Mouse (Mus musculus) cerebellum, postnatal 36 days (tissue): ENCODE results near the gene Ophn1.
A peak's percentile ranks its signal among the peaks of the same experiment; 100 is the strongest.

ENCODE experiments used
- DNase-seq, 2 experiments: peaks; one replicate each; pipeline ENCODE4 v3.0.0; 2021 to 2022; ENCODE audit warnings: mixed read lengths in 2 of 2

The Ophn1 gene

DNA sequence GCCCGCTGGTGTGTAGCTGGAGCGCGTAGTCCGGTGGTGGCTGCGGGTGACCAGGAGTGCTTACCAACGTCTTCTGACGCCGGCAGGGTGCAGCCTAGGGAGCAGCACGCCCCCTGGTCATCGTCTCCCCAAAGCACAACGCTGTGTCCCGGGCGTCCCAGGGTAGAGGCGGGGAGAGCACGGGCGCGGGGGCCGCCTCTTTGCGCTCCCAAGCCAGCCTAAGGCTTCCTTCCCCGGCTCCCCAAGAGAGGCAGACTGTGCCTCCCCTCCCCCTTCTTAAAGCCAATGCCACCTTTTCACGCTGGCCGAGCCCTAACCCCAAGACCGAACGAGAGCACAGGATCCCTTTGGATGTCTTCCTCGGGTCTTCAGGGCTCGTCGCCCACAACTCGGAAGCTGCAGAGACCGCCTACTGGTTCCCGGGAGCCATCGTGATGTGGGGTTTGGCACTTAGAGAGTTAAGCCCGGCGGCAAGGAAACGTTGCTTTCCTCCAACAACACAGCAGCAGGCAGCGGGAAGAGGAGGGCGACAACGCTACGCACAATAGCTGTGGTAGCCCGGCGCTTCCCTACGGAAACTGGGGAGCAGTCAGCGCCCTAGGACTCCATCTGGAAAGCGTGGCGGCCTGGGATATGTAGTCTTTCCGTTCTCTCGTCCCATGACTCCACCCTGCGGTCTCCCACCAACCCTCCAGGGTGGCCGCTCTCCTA, at the start of gene Ophn1:
TSS of gene Ophn1 (minus strand) at position 620 of the 711 bp plus-strand sequence.
- DNase-seq: peak; percentile 69

DNA sequence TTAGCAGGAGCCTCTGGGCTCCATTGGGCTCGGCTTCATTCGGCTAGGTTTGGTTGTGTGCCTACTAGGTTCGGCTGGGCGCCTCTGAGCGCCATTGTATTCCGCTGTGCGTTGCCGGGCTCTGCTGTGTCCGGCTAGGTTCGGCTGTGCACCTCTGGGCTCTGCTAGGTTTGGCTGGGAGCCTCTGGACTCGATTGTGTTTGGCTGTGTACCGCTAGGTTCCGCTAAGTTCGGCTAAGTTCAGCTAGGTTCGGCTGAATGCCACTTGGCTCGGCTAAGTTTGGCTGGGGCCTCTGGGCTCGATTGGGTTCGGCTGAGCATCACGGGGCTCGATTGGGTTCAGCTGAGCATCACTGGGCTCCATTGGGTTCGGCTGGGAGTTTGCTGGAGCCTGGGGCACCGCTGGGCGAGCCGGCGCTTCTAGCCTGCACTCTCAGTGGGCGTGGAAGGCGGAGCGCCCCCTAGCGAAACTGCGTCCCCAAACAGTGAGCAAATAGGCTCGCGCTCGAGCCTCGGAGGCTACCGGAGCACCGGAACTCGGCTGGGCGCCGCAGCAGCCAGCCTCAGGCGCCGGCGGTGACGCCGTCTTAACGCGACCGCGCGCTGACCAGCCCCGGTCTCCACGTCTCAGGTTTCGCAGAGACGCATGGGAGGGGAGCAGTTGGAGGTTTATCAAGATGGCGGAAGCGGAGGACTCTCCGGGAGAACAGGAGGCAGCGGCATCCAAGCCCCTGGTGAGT, 46.9 kb upstream of the Ophn1 start:
- DNase-seq: peak; percentile 93 to 94

DNA sequence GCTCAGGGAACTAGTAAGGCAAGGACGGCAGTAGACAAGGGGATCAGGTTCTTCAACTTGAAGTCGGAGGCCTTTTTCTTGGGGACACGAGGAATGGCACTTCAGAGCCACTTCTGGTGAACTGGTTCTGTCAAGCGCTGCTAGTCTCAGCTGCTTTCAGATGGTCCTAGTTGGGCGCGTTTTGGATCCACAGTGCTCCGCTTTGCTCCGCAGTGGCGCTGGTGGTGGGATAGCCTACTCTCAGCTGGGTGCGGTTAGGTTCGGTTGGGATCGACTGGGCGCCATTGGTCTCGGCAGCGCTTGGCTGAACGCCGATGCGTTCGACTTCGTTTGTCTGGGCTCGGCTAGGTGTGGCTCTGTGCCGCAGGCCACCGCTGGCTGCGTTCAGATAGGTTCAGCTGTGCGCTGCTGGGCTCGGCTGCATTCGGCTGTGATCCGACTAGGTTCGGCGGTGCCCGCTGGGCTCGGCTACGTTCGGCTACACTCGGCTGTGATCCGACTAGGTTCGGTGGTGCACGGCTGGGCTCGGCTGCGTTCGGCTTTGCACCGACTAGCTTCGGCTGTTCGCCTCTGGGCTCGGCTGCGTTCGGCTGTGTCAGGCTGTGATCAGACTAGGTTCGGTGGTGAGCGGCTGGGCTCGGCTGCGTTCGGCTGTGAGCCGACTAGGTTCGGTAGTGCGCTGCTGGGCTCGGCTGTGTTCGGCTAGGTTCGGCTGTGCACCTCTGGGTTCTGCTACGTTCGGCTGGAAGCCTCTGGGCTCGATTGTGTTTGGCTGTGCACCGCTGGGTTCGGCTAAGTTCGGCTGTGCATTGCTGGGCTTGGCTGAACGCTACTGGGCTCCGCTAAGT, 46.1 kb upstream of the Ophn1 start:
- peak; percentile 95 to 98 for DNase-seq

DNA sequence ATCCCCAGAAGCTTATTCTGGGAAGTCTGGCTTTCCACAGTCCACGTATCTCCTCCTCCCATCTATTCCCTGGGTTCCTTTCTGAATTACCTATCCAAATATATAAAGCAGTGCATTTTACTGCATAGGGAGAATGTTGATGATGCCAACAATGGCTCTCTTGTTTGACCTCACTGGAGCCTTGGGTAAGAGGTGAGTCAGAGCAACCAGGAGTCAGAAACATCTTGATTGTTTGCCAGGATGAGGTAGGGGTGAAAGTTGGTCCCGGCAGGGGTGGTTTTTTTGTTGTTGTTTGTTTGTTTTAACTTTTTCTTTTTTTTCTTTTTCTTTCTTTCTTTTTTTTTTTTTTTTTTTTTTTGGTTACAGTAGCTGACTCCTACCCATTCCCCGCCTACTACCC, 45.3 kb upstream of the Ophn1 start, which contains the start of gene Yipf6:
TSS of gene Yipf6 (plus strand) at position 216 of the 400 bp plus-strand sequence.
- DNase-seq: no peak

DNA sequence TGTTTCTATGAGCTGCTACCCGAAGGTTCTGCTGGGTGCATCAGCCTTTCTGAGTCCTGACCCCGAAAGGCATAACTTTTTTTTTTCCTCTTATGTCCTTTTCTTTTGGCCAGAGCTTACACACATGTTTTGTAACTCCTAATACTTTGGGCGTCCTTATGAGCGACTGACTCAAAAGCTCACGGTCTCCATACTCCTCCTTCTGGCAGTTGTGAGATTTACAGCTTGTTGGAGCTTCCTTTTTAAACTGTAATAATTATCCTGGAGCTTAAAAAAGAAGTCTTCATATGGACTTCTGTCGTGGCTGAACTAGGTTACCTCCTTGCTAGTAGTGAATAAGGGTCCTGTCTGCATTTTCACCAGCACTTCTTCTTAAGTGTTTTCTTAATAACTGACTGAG, 28.6 kb upstream of the Ophn1 start:
- peak; percentile 2 to 20 for DNase-seq

DNA sequence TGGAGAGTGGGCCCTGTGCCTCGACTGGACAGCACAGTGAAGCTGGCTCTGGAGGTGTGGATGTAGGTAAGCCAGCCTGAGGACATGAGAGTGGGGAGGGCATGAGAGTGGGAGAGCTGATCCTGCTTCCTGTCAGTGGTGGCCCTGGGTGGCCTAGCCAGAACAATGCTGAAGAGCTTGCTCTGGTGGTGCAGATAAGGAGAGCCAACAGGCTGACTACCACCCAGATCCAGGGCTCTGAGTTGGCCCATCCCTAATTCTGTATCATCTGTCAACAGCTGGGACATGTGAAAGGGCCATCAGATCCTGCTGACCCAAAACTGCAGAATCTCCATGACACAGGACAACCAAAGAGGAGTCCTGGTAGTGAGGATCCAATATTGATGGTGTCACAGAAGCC, 18.1 kb upstream of the Ophn1 start:
- no peak for DNase-seq

DNA sequence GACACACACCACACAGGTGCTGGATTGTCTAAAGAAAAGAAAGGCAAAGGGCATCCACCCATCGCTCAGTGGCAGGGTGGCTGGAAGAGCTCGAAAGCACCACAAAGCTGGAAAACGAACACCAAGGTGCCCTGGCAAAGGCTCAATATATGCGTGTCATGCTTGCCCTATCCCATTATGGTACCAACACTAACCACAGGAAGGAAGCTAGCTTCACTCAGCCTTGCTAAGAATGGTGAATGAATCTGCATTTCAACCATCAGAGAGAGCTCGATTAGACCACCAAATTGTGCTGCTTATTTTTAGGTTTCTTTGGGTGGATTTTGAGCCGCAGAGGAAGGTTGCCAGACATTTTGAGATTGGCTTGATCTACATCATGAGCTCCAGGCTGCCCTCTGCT, 13.4 kb upstream of the Ophn1 start:
- DNase-seq: no peak

DNA sequence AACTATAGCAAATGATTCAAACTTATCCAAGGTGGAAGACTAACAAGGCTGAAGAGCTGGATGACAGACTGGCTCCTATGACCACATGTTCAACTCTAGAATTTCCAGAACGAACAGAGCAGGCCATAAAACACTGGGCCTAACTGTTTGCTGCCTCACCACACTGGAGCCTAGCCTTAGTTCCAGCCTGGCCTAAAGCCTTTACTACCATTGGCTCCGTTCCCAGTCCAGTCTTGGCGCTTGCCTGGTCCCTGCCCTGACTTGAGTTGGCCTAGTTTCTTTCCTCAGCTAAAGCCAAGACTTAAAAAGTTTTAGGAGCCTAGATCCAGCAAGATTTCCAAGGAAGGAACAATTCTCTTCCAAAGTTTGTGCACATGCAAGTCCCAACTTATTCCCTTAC, 7.5 kb upstream of the Ophn1 start:
- peak; percentile 26 to 27 for DNase-seq

DNA sequence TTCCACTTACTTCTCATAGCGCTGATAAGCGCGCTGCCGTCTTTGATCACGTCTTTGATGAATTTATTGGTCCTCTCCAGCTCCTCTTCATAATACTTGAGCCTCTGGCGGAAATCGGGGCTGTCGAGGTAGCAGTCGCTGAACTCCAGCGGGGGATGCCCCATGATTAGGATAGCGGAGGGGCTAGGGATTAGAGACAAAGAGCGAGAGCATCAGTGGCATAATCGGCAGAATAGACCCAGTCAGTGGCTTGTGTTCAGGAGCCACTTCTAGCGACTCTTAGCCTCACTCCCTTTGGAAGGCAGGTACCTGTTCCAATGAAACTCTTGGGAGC, 786 bp downstream of the Ophn1 start:
- peak in 1 of 2 experiments; percentile 4 for DNase-seq

DNA sequence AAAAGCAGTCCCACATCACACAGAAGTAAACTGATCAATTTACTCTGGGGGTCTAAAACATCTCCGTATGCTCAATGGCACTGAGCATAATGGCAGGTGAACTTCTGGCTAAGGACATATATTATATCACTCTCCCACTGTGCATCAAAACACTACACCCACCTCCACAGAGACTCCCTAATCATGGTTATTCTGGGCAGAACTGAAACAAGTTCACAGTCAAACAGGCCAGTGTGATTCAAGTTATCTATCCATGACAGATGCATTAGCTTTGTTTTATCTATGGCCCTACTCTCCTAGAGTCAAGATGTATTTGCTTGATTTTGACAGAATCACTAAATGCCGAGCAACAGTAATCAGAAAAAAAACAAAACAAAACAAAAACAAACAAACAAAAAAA, 8.8 kb downstream of the Ophn1 start:
- no peak for DNase-seq

DNA sequence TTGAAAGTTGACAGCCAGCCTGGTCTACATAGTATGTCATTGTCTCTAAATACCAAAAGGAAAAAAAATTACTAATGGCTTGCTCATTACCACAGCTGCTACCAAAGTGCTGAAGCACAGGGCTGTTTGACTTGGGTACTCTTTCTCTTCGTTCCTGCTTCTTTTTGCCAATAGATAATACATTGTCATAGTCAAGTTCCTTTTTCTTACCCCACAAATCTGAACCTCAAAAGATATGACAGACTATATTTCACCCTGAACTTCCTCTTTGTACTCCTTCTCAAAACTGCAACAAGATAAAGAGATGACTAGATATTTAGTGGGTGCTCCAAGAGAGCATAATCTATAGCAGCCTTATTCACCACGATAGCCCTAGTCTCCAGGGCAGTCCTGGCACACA, 9.7 kb downstream of the Ophn1 start:
- DNase-seq: no peak

DNA sequence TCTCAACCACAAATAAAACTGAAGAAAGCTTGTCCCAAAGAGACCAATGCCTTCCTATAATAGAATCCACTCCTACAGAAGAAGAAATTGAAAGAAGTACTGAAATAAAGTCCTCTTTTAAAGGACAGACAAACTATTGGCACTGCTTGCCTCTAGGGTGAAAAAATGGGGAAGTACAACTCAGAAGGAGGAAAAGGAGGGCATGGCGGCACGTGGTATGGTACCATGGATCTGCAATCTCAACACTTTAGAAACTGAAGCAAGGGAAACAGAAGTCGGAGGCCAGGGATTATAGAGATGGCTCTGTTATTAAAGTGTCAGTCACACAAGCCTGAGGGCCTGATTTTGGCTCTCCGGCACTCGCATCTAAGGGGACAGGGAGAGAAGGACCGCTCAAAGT, 10.5 kb downstream of the Ophn1 start:
- no peak for DNase-seq

DNA sequence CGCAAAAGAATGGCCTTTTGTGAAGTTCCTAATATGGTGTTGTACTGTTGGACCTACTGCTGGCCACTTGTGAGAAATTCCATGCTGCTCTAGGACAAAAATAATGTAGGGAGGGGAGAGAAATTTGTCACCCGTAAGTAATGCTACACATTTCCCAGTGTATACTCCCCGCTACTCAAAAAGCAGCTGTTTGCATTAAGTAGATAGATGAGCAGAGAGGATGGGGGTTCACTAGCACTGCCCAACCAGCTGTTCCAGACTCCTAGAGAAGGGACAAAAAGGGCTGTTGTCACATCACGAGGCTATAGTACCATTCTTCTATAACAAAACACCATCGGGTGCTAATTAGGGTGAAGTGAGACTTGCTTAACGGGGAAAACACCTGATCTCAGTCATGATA, 15.7 kb downstream of the Ophn1 start:
- no peak for DNase-seq

DNA sequence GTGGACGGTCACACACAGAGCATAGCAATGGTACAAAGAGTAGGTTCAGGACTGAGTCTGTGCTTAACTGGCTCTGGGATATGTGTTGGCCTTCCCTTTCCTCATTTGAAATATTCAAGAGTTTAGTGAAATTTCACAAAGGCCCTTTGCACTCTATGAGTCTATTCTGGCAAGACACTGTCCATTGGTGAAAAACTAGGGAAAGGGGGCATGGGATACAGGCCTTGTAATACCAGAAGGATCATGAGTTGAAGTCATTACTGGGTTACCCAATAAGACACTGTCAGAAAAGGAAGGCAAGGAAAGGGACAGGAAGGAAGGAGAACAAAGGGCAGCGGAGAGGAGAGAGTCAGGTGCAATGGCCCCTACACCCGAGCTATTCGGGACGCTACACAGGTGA, 16.7 kb downstream of the Ophn1 start:
- no peak for DNase-seq

DNA sequence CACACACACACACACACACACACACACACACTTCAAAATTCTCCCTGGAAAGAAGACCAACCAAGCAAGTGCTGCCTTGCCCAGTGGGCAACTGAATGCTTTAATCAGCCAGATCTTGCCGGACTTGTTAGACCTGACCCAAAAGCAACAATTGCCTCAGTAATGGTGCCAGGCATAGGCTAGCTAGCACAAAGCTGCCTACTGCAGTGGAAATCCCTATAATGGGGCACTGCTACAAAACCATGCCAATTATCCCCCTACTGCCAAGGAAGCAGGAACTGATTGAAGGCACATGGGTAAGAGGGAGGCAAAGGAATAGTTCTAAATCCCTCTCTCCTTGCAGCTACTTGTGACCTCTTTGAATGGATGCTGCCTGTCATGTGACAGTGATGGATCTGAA, 18.8 kb downstream of the Ophn1 start:
- DNase-seq: no peak

DNA sequence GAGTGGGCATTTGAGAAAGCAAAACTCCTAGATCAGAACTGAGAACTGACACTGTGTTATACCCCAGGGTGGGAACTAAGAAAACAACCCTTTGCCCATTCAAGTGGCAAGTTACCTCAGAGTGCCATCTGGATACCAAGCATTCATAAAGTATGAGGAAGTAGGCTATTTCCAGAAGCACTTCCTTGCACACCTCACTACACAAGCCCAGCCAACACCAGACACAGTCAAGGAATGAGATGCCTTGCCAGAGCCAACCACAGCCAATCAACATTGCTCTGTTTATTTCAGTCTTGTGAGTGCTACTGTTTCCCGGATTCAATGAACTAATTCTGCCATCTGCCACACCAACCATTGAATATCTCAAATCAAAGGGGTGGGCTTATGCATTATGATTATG, 20.3 kb downstream of the Ophn1 start:
- DNase-seq: no peak

DNA sequence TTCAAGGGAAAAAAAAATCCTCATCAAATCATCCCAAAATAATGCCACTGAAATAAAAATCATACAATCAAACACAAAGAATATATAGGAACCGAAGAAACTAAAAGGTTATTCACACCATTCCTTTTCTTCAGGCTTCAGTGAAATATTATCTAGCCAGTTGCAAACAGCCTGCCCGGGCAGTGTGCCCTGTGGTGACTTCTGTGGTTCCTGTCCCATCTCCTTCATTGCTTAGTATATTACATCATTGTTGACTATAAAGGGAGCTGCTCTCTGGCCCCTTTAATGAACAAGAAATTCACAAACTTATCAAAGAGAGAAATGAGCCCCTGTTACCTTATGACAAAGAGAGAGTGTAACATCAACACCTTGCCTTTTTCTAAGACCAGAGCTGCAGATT, 21.1 kb downstream of the Ophn1 start:
- no peak for DNase-seq

DNA sequence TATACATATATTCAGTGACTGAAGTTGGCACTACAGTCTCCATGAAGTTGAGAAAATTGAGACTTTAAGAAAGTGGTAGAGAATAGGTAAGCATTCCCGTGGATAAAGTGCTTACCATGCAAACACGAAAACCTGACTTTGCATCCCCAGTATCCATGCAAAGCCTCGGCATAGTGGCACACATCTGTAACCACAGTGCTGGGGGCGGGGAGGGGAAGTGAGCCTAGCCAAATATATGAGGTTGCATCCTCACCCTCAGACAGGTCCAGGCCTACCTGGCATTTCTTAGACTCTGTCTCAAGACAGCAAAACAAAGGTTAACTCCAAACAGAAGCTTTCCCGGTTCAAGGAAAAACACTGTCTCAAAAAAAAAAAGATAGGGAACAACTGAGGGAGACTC, 21.7 kb downstream of the Ophn1 start:
- DNase-seq: no peak

DNA sequence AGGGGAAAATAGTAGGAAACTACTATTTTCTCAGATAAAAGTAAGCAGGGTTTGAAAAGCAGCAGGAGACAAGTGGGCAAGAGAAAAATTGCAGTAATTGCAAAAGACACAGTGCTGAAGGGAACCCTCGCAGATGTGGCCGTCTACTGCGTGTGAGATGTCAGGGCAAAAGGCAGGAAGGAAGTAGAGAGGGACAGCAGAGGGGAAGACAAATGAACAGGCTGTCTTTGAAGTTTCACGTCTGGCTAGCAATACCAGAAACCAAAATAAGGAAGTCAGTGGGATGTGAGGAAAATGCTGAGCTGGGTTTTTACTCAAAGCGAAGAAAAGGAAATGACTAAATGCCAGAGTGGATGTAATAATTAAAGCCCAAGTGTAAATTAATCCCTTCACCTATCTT, 30.7 kb downstream of the Ophn1 start:
- no peak for DNase-seq

DNA sequence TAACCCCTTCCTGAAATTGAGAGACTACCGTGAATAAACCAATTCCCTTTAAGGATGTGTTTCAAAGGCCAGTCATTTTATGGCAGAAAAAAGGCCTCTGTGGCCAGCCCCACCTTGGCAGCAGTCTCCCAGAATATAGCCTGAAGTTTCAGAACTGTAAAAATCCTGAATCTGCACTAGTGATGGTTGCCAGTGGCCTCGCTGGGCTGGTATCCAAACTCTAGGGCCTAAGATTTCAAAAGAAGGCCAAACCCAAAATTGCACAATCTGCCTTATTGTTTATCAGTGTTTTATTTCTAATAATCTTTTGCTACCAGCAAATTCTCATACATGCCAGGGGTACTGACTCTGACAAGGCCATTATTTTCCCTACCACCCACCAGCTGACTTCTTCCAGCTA, 34.8 kb downstream of the Ophn1 start:
- no peak for DNase-seq

DNA sequence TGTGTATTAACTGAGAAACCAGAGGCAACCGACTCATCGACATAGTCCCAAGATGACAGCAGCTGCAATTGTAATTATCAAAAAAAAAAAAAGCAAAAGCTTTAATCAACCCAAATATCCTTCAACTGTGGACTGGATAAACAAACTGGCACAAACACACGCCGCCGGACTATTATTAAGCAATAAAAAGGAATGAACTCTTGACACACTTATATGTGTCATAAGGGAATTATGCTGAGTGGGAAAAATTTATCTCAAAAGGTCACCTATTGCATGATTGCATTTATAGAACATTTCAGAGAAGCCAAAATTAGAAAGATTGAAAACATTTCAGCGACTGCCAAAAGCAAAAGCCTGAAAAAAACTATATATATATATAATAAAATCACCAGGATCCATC, 40.0 kb downstream of the Ophn1 start:
- DNase-seq: no peak

DNA sequence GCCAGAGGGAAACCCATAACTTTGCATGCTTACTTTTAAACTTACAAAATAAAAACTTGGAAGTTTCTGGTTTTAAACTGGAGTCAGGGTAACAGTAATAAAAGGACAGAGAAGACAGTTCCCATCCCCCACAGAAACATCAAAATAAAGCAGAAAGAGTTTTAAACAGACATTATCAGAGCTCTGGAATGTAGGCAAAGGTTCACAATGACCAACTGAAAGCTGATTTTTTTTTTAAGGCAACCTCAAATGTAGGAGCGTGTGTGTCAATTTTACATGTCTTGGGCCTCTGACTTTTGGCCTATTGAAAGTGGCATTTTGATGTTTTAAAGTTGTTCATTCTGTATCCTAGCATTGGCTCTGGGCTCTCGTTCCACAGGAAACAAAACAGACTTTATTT, 49.2 kb downstream of the Ophn1 start:
- no peak for DNase-seq

DNA sequence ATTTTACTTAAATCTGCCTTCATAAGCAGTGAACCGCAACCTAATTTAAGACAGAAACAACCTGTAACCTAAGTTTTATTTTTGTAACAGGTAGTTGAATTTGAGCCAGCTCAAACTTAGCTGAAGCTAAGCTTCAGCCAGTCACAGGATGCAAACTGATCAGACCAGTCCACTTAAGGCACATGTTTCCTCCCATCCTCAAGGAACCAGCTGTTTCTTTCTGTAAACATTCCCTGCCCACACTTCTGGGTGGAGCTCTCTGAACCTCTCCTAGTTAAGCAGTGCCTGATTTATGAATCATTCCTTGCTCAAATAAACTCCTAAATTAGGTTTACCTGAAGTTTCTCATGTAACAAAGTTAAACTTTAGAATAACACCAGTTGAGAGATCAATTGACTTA, 54.8 kb downstream of the Ophn1 start:
- DNase-seq: no peak

DNA sequence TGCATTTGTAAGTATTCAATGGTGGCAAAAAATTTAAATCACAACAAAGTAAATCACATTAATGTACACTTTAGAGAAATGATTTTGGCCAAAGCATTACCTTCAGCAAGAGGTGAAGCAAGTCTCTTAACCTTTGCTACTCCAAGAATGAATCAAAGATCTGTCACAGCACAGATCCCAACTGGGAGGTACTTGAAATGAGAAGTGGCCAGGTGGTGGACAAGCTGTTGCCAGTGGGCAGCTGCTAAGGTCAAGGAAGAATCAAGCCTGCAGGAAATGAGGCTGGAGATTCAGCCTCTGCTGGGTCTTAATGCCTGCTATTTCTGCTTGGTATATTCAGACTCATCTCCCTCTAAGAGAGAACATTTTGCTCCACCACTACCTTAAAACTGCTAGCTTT, 87.0 kb downstream of the Ophn1 start:
- DNase-seq: peak; percentile 12 to 21
